Mouse (Mus musculus) stomach, embryonic 14.5 days (tissue): Measurements from ENCODE around the gene Doc2g. TPM values are rescaled to one million over a fixed set of nuclear protein-coding genes. Genes with fewer than 3 reads are reported as not detected.

Experiments
- ATAC-seq: fragments of 200-750 bp; cut with Nextera tagmentation; 2 replicates; pipeline ENCODE4 v1.8.0; 2017; ENCODE audit warnings: low read depth, moderate TSS enrichment; ENCODE audit not compliant: insufficient number of reproducible peaks, insufficient read depth, low FRiP score
- H3K27ac ChIP-seq: fragments of 300-500 bp; sonication (generic); 2 replicates; pipeline ENCODE4 v1.5.1; 2014; ENCODE audit warnings: mild to moderate bottlenecking, low read length, moderate library complexity, mixed read lengths
- H3K27me3 ChIP-seq: fragments of 300-500 bp; sonication (generic); 2 replicates; pipeline ENCODE4 v1.6.1; 2014; ENCODE audit warnings: low read length, control low read depth, mixed read lengths; ENCODE audit not compliant: control insufficient read depth, insufficient read depth
- H3K36me3 ChIP-seq: fragments of 300-500 bp; sonication (generic); 2 replicates; pipeline ENCODE4 v1.6.1; 2014; ENCODE audit warnings: mild to moderate bottlenecking, control low read depth, low read length, moderate library complexity, mixed read lengths; ENCODE audit not compliant: control insufficient read depth, insufficient read depth
- H3K4me1 ChIP-seq: fragments of 300-500 bp; sonication (generic); 2 replicates; pipeline ENCODE4 v1.6.1; 2014; ENCODE audit warnings: low read length, control low read depth, mixed read lengths; ENCODE audit not compliant: control insufficient read depth, insufficient read depth
- H3K4me2 ChIP-seq: fragments of 300-500 bp; sonication (generic); replicated peaks from 2 replicates; pipeline ENCODE4 v1.6.1; 2014; ENCODE audit warnings: low read depth, low read length, control low read depth
- H3K4me3 ChIP-seq: fragments of 300-500 bp; sonication (generic); 2 replicates; pipeline ENCODE4 v1.5.1; 2014; ENCODE audit warnings: low read depth, low read length, control low read depth
- H3K9ac ChIP-seq: fragments of 300-500 bp; sonication (generic); replicated peaks from 2 replicates; pipeline ENCODE4 v1.6.1; 2014; ENCODE audit warnings: low read depth, mild to moderate bottlenecking, control low read depth, low read length, moderate library complexity, mixed read lengths
- H3K9me3 ChIP-seq: fragments of 300-500 bp; sonication (generic); 2 replicates; pipeline ENCODE4 v1.6.1; 2016; ENCODE audit warnings: low read depth, low read length, control low read depth; ENCODE audit not compliant: control insufficient read depth
- WGBS: fragments of 180-500 bp; shearing (Covaris S2); extraction: QIAGEN DNeasy Blood & Tissue Kit; methylation state at CpG from one replicate; pipeline ENCODE4 v1.1.7; 2014; 5-methylcytosine and 5-hydroxymethylcytosine counted together
- polyA plus RNA-seq: library from polyadenylated mRNA; unstranded; fragments of >200 nt; fragmentation: Nextera tagmentation; extraction: Ambion mirVana; gene quantifications from 2 replicates; pipeline ENCODE4 v1.2.1, GENCODE M21; 2014

Gene Doc2g
- polyA plus RNA-seq, 1 experiment from 2014 or later, result 4.5 TPM

- 15% methylated on average over 9 of the region's 9 CpGs for WGBS
- H3K9ac ChIP-seq, result peak overlapping the region; percentile 76; the same call in 1 of the 2 replicates
- H3K9me3 ChIP-seq, result no peaks in the 10 kb centered on the region
- H3K27me3 ChIP-seq, result no peaks in the 10 kb centered on the region
- peaks cover 11% of the 10 kb centered on the region; the same call in 1 of the 2 replicates for H3K4me1 ChIP-seq
- H3K4me2 ChIP-seq, result peak overlapping the region; percentile 55
- peak overlapping the region; percentile 90 for H3K4me3 ChIP-seq
- H3K36me3 ChIP-seq, result peaks cover 6% of the 10 kb centered on the region
- ATAC-seq, result peak; percentile 11; the same call in 1 of the 2 replicates
- H3K27ac ChIP-seq, result 0 out of 2 replicates have a peak overlapping the region, but pooled peaks have one; percentile 10
Measured at GRCm38 (mm10) chr19:4013066-4013465, 10.0 kb downstream of the Doc2g start.

- H3K9me3 ChIP-seq, result no peaks in the 10 kb centered on the region
- H3K27me3 ChIP-seq, result no peaks in the 10 kb centered on the region
- H3K9ac ChIP-seq, result no peak overlapping the region
- no peak overlapping the region for H3K4me3 ChIP-seq
- no peaks in the 10 kb centered on the region; the same call in 1 of the 2 replicates for H3K36me3 ChIP-seq
- no peak for ATAC-seq
- no peak overlapping the region for H3K4me2 ChIP-seq
- no peak overlapping the region for H3K27ac ChIP-seq
- peaks cover 17% of the 10 kb centered on the region for H3K4me1 ChIP-seq
Measured at GRCm38 (mm10) chr19:4014802-4015201, 11.7 kb downstream of the Doc2g start.

GRCm38 (mm10) chr19:4015635-4016034, 12.5 kb downstream of the Doc2g start:
- H3K36me3 ChIP-seq, result no peaks in the 10 kb centered on the region
- H3K27me3 ChIP-seq, result no peaks in the 10 kb centered on the region
- no peak overlapping the region for H3K4me3 ChIP-seq
- no peak overlapping the region for H3K9ac ChIP-seq
- H3K4me1 ChIP-seq, result peaks cover 17% of the 10 kb centered on the region
- no peak for ATAC-seq
- H3K27ac ChIP-seq, result no peak overlapping the region
- no peak overlapping the region for H3K4me2 ChIP-seq
- H3K9me3 ChIP-seq, result no peaks in the 10 kb centered on the region
- WGBS, result 67% methylated on average over 5 of the region's 5 CpGs

- Histone ChIP-seq H3K27me3 (no peaks in the 10 kb centered on the region), H3K9ac (no peak overlapping the region), H3K36me3 (no peaks in the 10 kb centered on the region), H3K4me1 (peaks cover 8% of the 10 kb centered on the region), H3K27ac (no peak overlapping the region), H3K4me3 (no peak overlapping the region), H3K9me3 (no peaks in the 10 kb centered on the region), H3K4me2 (no peak overlapping the region)
- 41% methylated on average over 10 of the region's 10 CpGs for WGBS
- ATAC-seq, result no peak
Measured at GRCm38 (mm10) chr19:4017921-4018587, 14.9 kb downstream of the Doc2g start.

GRCm38 (mm10) chr19:4018743-4019583, 15.8 kb downstream of the Doc2g start:
- peaks cover 5% of the 10 kb centered on the region; the same call in 1 of the 2 replicates for H3K4me1 ChIP-seq
- H3K27ac ChIP-seq, result no peak overlapping the region
- H3K27me3 ChIP-seq, result no peaks in the 10 kb centered on the region
- no peaks in the 10 kb centered on the region for H3K36me3 ChIP-seq
- ATAC-seq, result peak; percentile 90
- H3K4me3 ChIP-seq, result no peak overlapping the region
- WGBS, result 29% methylated on average over 18 of the region's 18 CpGs
- H3K9ac ChIP-seq, result no peak overlapping the region
- no peaks in the 10 kb centered on the region for H3K9me3 ChIP-seq
- no peak overlapping the region for H3K4me2 ChIP-seq

- Histone ChIP-seq H3K4me1 (peaks cover 5% of the 10 kb centered on the region; the same call in 1 of the 2 replicates), H3K27ac (no peak overlapping the region), H3K4me3 (no peak overlapping the region), H3K36me3 (no peaks in the 10 kb centered on the region), H3K9me3 (no peaks in the 10 kb centered on the region), H3K9ac (no peak overlapping the region), H3K27me3 (no peaks in the 10 kb centered on the region), H3K4me2 (no peak overlapping the region)
- WGBS, result 67% methylated on average over 7 of the region's 7 CpGs
- no peak for ATAC-seq
Measured at GRCm38 (mm10) chr19:4023185-4023584, 20.1 kb downstream of the Doc2g start.

- H3K4me2 ChIP-seq, result no peak overlapping the region
- H3K9ac ChIP-seq, result no peak overlapping the region
- no peak overlapping the region for H3K27ac ChIP-seq
- no peaks in the 10 kb centered on the region for H3K27me3 ChIP-seq
- no peaks in the 10 kb centered on the region for H3K36me3 ChIP-seq
- H3K4me3 ChIP-seq, result no peak overlapping the region
- ATAC-seq, result no peak
- H3K9me3 ChIP-seq, result no peaks in the 10 kb centered on the region
- H3K4me1 ChIP-seq, result no peaks in the 10 kb centered on the region
Measured at GRCm38 (mm10) chr19:4027576-4027975, 24.5 kb downstream of the Doc2g start.

- Histone ChIP-seq H3K4me3 (no peak overlapping the region), H3K36me3 (no peaks in the 10 kb centered on the region; the same call in 1 of the 2 replicates), H3K9ac (no peak overlapping the region), H3K9me3 (no peaks in the 10 kb centered on the region), H3K4me2 (no peak overlapping the region), H3K4me1 (0 out of 2 replicates have a peak, but pooled peaks cover 3% of the 10 kb centered on the region), H3K27me3 (no peaks in the 10 kb centered on the region), H3K27ac (peak overlapping the region; percentile 30; the same call in 1 of the 2 replicates)
- no peak for ATAC-seq
- WGBS, result 64% methylated on average over 7 of the region's 7 CpGs
Measured at GRCm38 (mm10) chr19:4032668-4033067, 29.6 kb downstream of the Doc2g start.
